Mouse (Mus musculus) activated CD4-positive, CD25-positive, alpha-beta regulatory T cell, adult 4 months (primary cell): Measurements from ENCODE around the gene Olfr1240. TPM values are rescaled to one million over a fixed set of nuclear protein-coding genes. Genes with fewer than 3 reads are reported as not detected.

Experiments used
- ATAC-seq: one replicate; pipeline ENCODE4 v1.8.0; 2017
- polyA plus RNA-seq, 2 experiments: library from polyadenylated mRNA; unstranded; fragments of 100-300 nt; shearing (Covaris generic); gene quantifications; one replicate each; pipeline ENCODE4 v1.2.1; 2017

Olfr1240 gene
- not detected for polyA plus RNA-seq

- no peak for ATAC-seq
These were observed at the start of gene Olfr1240 for GRCm38 (mm10) chr2:89442900-89443299. Olfr1240 (minus strand) TSS chr2:89443000.

GRCm38 (mm10) chr2:89487026-89487425 lies 44.2 kb upstream of the Olfr1240 start, which contains the start of gene Olfr1241:
Olfr1241 (minus strand) TSS chr2:89487126.
- no peak for ATAC-seq

- no peak for ATAC-seq
These were observed 22.5 kb downstream of the Olfr1240 start, which contains the start of gene Olfr1239 for GRCm38 (mm10) chr2:89420307-89420706. Olfr1239 (minus strand) TSS chr2:89420407.

GRCm38 (mm10) chr2:89414557-89414956 lies 28.2 kb downstream of the Olfr1240 start:
- no peak for ATAC-seq

- no peak for ATAC-seq
These were observed 33.2 kb downstream of the Olfr1240 start, which contains the start of gene Olfr1238 for GRCm38 (mm10) chr2:89409576-89409975. Olfr1238 (minus strand) TSS chr2:89409676.

- no peak for ATAC-seq
These were observed 41.9 kb downstream of the Olfr1240 start for GRCm38 (mm10) chr2:89400882-89401281.

Other genes with a start within 250 kb of the Olfr1240 start
- gene Olfr1226, start 243.0 kb downstream of the Olfr1240 start, polyA plus RNA-seq: not detected
- gene Olfr1228, start 188.9 kb downstream of the Olfr1240 start, polyA plus RNA-seq: not detected
- not detected for gene Olfr1229, start 155.0 kb downstream of the Olfr1240 start, polyA plus RNA-seq
- not detected for gene Olfr1230, start 145.7 kb downstream of the Olfr1240 start, polyA plus RNA-seq
- not detected for gene Olfr1231, start 135.9 kb downstream of the Olfr1240 start, polyA plus RNA-seq
- gene Olfr1232, start 113.3 kb downstream of the Olfr1240 start, polyA plus RNA-seq: not detected
- under 1 TPM in 1 of 2 experiments, not detected in 1; 0.05 TPM for gene Olfr1233, start 100.6 kb downstream of the Olfr1240 start, polyA plus RNA-seq
- gene Olfr1234, start 78.1 kb downstream of the Olfr1240 start, polyA plus RNA-seq: not detected
- not detected for gene Olfr1238, start 33.3 kb downstream of the Olfr1240 start, polyA plus RNA-seq
- not detected for gene Olfr1239, start 22.6 kb downstream of the Olfr1240 start, polyA plus RNA-seq
- not detected for gene Olfr1241, start 44.1 kb upstream of the Olfr1240 start, polyA plus RNA-seq
- not detected for gene Olfr1242, start 55.3 kb upstream of the Olfr1240 start, polyA plus RNA-seq
- gene Olfr1243, start 88.5 kb upstream of the Olfr1240 start, polyA plus RNA-seq: not detected
- not detected for gene Olfr1245, start 135.4 kb upstream of the Olfr1240 start, polyA plus RNA-seq
- not detected for gene Olfr1246, start 150.2 kb upstream of the Olfr1240 start, polyA plus RNA-seq
- gene Olfr1247, start 171.1 kb upstream of the Olfr1240 start, polyA plus RNA-seq: under 1 TPM in 1 of 2 experiments, not detected in 1; 0.18 TPM
- gene Olfr1248, start 175.2 kb upstream of the Olfr1240 start, polyA plus RNA-seq: not detected
- not detected for gene Olfr1249, start 192.0 kb upstream of the Olfr1240 start, polyA plus RNA-seq
- not detected for gene Olfr1250, start 218.5 kb upstream of the Olfr1240 start, polyA plus RNA-seq
- not detected for gene Olfr1251, start 228.9 kb upstream of the Olfr1240 start, polyA plus RNA-seq